8 mouse cellular contexts compared by ENCODE assay signal in the genomic region with DNA sequence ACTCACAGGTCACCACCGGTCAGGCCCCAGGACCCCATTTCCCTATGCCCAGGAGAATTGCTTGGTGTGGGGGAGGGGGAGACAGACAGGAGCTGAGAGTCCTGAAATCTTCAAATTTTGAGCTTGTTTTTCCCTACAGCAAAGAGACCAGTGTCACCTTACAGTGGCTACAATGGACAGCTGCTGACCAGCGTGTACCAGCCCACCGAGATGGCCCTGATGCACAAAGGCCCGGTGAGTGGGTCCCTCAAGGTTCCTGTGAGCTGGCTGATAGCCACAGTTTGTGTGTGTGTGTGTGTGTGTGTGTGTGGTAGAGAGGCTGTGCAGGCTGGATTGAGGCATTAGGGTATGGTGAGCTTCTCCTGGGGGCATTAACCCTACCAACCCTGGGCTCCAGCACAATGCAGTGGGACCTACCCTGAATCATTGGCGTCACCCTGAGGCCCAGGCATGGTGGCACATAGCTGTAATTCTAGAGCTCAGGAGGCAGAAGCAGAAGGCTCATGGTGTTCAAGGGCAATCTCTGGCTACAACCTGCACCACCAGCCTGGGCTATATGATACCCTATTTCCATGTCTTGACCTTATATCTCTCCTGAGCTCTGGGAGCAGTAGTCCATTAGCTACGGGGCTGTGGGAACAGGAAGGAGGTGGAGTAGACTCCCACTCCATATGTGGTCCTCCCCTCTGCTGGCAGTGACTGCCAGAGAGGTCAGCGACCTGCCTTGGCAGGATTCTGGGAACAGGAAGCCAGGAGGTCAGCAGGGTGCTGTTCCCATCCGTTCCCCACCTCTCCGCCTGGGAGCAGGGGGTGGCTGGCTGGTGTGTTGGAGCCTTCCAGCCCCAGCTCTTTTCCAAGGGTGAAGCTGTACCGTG. TPM values are rescaled to one million over a fixed set of nuclear protein-coding genes. Genes with fewer than 3 reads are reported as not detected.
DNase-seq lines count a peak whose midpoint lies in the region; ATAC-seq and TF ChIP-seq lines count a peak whose summit lies in the region.

No protein-coding gene starts in this region.

- H3K9ac ChIP-seq in forebrain, embryonic 12.5 days, result no peak overlapping the region
- no peak overlapping the region for H3K9ac ChIP-seq in midbrain, postnatal 0 days (replicated peaks; ENCODE audit: low read length, poor library complexity, severe bottlenecking)

- intact Hi-C loops in left cerebral cortex, postnatal 25 days (cut with DNase I), result no loop called here

- H3K27me3 ChIP-seq in megakaryocyte, embryonic 14.5 days (replicated peaks), result peaks cover 56% of the 10 kb centered on the region
- no peaks in the 10 kb centered on the region for H3K27me3 ChIP-seq in forebrain, embryonic 12.5 days
- no peaks in the 10 kb centered on the region for H3K27me3 ChIP-seq in midbrain, postnatal 0 days (ENCODE audit: insufficient read depth, low read length)

- 70% methylated on average over 10 of the region's 10 CpGs for WGBS in forebrain, embryonic 12.5 days
- 58% methylated on average over 10 of the region's 10 CpGs for WGBS in midbrain, postnatal 0 days

- no peak overlapping the region for H3K27ac ChIP-seq in forebrain, embryonic 12.5 days
- no peak overlapping the region for H3K27ac ChIP-seq in midbrain, postnatal 0 days (ENCODE audit: low read depth, low read length)

- no peak for TF ChIP-seq CTCF in midbrain, postnatal 0 days (IDR thresholded peaks at IDR 0.05)

- no peaks in the 10 kb centered on the region for H3K9me3 ChIP-seq in megakaryocyte, embryonic 14.5 days
- H3K9me3 ChIP-seq in forebrain, embryonic 12.5 days, result no peaks in the 10 kb centered on the region
- no peaks in the 10 kb centered on the region for H3K9me3 ChIP-seq in midbrain, postnatal 0 days (ENCODE audit: low read length)

- H3K4me3 ChIP-seq in megakaryocyte, embryonic 14.5 days (replicated peaks), result peak overlapping the region; percentile 56
- no peak overlapping the region for H3K4me3 ChIP-seq in forebrain, embryonic 12.5 days (replicated peaks)
- no peak overlapping the region for H3K4me3 ChIP-seq in midbrain, postnatal 0 days (ENCODE audit: low read depth, low read length)

- peak; percentile 82 for DNase-seq in gastrocnemius, postnatal 25 days
- DNase-seq in kidney, adult 8-10 months, result peak; percentile 85 to 90
- DNase-seq in lung, postnatal 25 days (ENCODE audit: low spot score), result peak; percentile 51
- DNase-seq in left cerebral cortex, postnatal 25 days (ENCODE audit: low spot score in 2 of 2), result no peak
- DNase-seq in midbrain, postnatal 0 days (ENCODE audit: low spot score), result no peak

- H3K4me1 ChIP-seq in megakaryocyte, embryonic 14.5 days, result peaks cover 57% of the 10 kb centered on the region
- peaks cover 6% of the 10 kb centered on the region; the same call in 1 of the 2 replicates for H3K4me1 ChIP-seq in forebrain, embryonic 12.5 days
- H3K4me1 ChIP-seq in midbrain, postnatal 0 days (ENCODE audit: insufficient read depth, low read length), result no peaks in the 10 kb centered on the region

- H3K36me3 ChIP-seq in megakaryocyte, embryonic 14.5 days (replicated peaks; ENCODE audit: low read length), result peaks cover 80% of the 10 kb centered on the region
- no peaks in the 10 kb centered on the region for H3K36me3 ChIP-seq in forebrain, embryonic 12.5 days (replicated peaks)
- no peaks in the 10 kb centered on the region for H3K36me3 ChIP-seq in midbrain, postnatal 0 days (ENCODE audit: insufficient read depth, low read length)

- no peak for ATAC-seq in megakaryocyte, adult 5-6 weeks (ENCODE audit: poor library complexity, severe bottlenecking)
- ATAC-seq in forebrain, embryonic 12.5 days (ENCODE audit: low FRiP score), result no peak
- ATAC-seq in midbrain, postnatal 0 days (ENCODE audit: low FRiP score), result no peak

- no peak overlapping the region for H3K4me2 ChIP-seq in forebrain, embryonic 12.5 days
- H3K4me2 ChIP-seq in midbrain, postnatal 0 days (ENCODE audit: low read depth, low read length, poor library complexity, severe bottlenecking), result no peak overlapping the region

RNA-seq across cellular contexts. Expression of a gene that starts 15.8 kb away (rescaled TPM):
- 3.2 and 4.8 TPM in 2 replicates for polyA plus RNA-seq in megakaryocyte, embryonic 14.5 days (2012; ENCODE audit: insufficient read depth, low replicate concordance)
- 0.04 and 0.32 TPM in 2 replicates for total RNA-seq in megakaryocyte, adult 5-6 weeks (2015)
- 0.37 and 0.89 TPM in 2 replicates for total RNA-seq in megakaryocyte, adult 5-6 weeks (2017)
- 10 to 100 TPM; 31.2 to 47.0 TPM for total RNA-seq in gastrocnemius, postnatal 25 days (2021)
- 1 to 10 TPM; 4.2 to 6.4 TPM for total RNA-seq in left cerebral cortex, postnatal 25 days (2021)
- polyA plus RNA-seq in forebrain, embryonic 12.5 days (2016; fragmentation: Nextera tagmentation; extraction: Ambion mirVana), result 8.4 and 10.8 TPM in 2 replicates
- 7.5 and 12.8 TPM in 2 replicates for total RNA-seq in midbrain, postnatal 0 days (2014; rRNA removed)
- polyA plus RNA-seq in midbrain, postnatal 0 days (2015; fragmentation: Nextera tagmentation; extraction: Ambion mirVana), result 5.7 and 5.8 TPM in 2 replicates

RNA-seq across cellular contexts. Expression of a gene that starts 23.1 kb away (rescaled TPM):
- polyA plus RNA-seq in megakaryocyte, embryonic 14.5 days (2012; ENCODE audit: insufficient read depth, low replicate concordance), result 3.4 and 3.6 TPM in 2 replicates
- total RNA-seq in megakaryocyte, adult 5-6 weeks (2015), result 38.1 and 38.5 TPM in 2 replicates
- 71.1 and 83.8 TPM in 2 replicates for total RNA-seq in megakaryocyte, adult 5-6 weeks (2017)
- total RNA-seq in gastrocnemius, postnatal 25 days (2021), result under 1 TPM; 0.43 to 0.72 TPM
- total RNA-seq in left cerebral cortex, postnatal 25 days (2021), result under 1 TPM; 0.37 to 0.55 TPM
- polyA plus RNA-seq in forebrain, embryonic 12.5 days (2016; fragmentation: Nextera tagmentation; extraction: Ambion mirVana), result 0.44 and 0.68 TPM in 2 replicates
- total RNA-seq in midbrain, postnatal 0 days (2014; rRNA removed), result 1.5 and 1.8 TPM in 2 replicates
- 1.4 and 1.7 TPM in 2 replicates for polyA plus RNA-seq in midbrain, postnatal 0 days (2015; fragmentation: Nextera tagmentation; extraction: Ambion mirVana)

Comparison
In these comparisons a context has a peak if more than half of its experiments do, and no peak if none do; other contexts are left out.
1. DNase-seq: peak in gastrocnemius, postnatal 25 days (single experiment), kidney, adult 8-10 months (2 of 2) and lung, postnatal 25 days (single experiment); none in left cerebral cortex, postnatal 25 days (0 of 2) and midbrain, postnatal 0 days (single experiment).
2. RNA of a gene that starts 23.1 kb away (total RNA-seq): 38.1 to 83.8 TPM in megakaryocyte, adult 5-6 weeks; 1.5 to 1.8 TPM in midbrain, postnatal 0 days, 0.43 to 0.72 TPM in gastrocnemius, postnatal 25 days and 0.37 to 0.55 TPM in left cerebral cortex, postnatal 25 days; every median in the first group is over 10 times any median in the second.